Mouse (Mus musculus): ENCODE data around the gene Cd300lg.

DNA sequence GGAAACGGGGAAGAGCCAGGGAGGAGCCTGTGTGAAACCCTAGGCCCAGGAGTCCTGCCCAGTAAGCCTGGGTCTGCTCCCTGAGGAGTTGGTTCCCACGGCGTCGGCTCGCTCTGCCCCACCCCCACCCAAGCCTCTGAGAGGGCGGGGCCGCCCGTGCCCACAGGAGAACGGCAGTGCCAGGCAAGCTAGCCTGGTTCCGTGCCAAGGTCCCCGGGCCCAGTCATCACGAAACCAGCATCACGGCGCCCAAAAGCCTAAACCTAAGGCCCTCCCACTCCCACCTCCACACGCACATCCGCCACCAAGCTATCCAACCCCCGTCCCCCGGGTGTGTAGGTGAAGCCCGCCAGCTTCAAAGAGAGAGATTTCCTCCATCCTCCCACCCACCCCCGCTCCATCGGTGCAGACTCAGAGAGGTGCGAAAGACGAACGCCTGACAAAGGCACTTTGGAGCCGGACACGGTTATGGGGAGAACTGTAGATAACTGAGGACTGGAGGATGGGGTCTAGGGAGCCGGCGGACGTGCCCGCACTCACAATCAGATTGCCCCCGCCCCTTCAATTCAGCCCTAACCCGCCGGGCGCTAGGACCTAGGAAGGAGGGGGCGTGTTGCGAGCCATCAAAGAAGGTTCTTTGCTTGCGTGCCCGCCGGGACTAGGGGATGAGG, 45.9 kb downstream of the Cd300lg start:
- no peak for TF ChIP-seq CTCF (IDR thresholded peaks at IDR 0.05; ENCODE audit: insufficient read depth, low read depth, low read length)
- TF ChIP-seq POLR2A (IDR thresholded peaks at IDR 0.05; ENCODE audit: insufficient read depth, low read depth, low read length) = peak; percentile 38; the same call in 1 of the 2 replicates

Measured in olfactory bulb, adult 2 months (tissue).